Mouse (Mus musculus) bone marrow macrophage, adult 2 months (primary cell): ENCODE measurements around the gene Higd1c. TPM values are rescaled to one million over a fixed set of nuclear protein-coding genes. Genes with fewer than 3 reads are reported as not detected.
"Not testable (repeated sequence)": the region's sequence is repeated elsewhere in the genome, so short reads cannot be mapped to it uniquely, and the experiment has no call there.

Source experiments
- H3K27ac ChIP-seq: 2 replicates; pipeline ENCODE4 v1.5.1; 2012; ENCODE audit warnings: low read depth, low read length; ENCODE audit not compliant: insufficient read depth
- H3K4me1 ChIP-seq: 2 replicates; pipeline ENCODE4 v1.6.1; 2012; ENCODE audit warnings: low read length; ENCODE audit not compliant: control insufficient read depth, insufficient read depth
- H3K4me3 ChIP-seq: 2 replicates; pipeline ENCODE4 v1.5.1; 2012; ENCODE audit warnings: mild to moderate bottlenecking, low read length, moderate library complexity; ENCODE audit not compliant: insufficient read depth
- CTCF ChIP-seq: IDR thresholded peaks from 2 replicates; pipeline ENCODE4 v1.5.1; 2012; ENCODE audit warnings: low read depth, mild to moderate bottlenecking, low read length, moderate library complexity
- POLR2A ChIP-seq: IDR thresholded peaks from 2 replicates; pipeline ENCODE4 v1.6.1; 2012; ENCODE audit warnings: mild to moderate bottlenecking, low read depth, low read length, borderline replicate concordance
- polyA plus RNA-seq: library from polyadenylated mRNA; stranded (reverse); fragments of >200 nt; gene quantifications from 2 replicates; pipeline ENCODE4 v1.2.4, GENCODE M21; 2012; ENCODE audit not compliant: missing spikeins, insufficient read depth, insufficient read length

Higd1c gene
- polyA plus RNA-seq, 1 experiment, result not detected

- Histone ChIP-seq H3K4me1 (peaks cover 3% of the 10 kb centered on the region), H3K4me3 (no peak within 1 kb of the TSS), H3K27ac (no peak within 1 kb of the TSS)
- TF ChIP-seq POLR2A (no peak), CTCF (no peak)
These were observed 29.7 kb upstream of the Higd1c start, which contains the start of gene Mettl7a3 for GRCm38 (mm10) chr15:100334629-100335028. Gene Mettl7a3, plus strand, starts transcription at chr15:100334929.

- H3K4me3 ChIP-seq, H3K4me1 ChIP-seq, H3K27ac ChIP-seq: not testable (repeated sequence)
These were observed 27.0 kb upstream of the Higd1c start for GRCm38 (mm10) chr15:100337328-100337727.

- not testable (repeated sequence) for H3K27ac ChIP-seq, H3K4me1 ChIP-seq, H3K4me3 ChIP-seq
These were observed 26.5 kb upstream of the Higd1c start for GRCm38 (mm10) chr15:100337847-100338246.

GRCm38 (mm10) chr15:100341314-100341980 is 22.9 kb upstream of the Higd1c start:
- H3K27ac ChIP-seq, H3K4me3 ChIP-seq, H3K4me1 ChIP-seq: not testable (repeated sequence)

- Histone ChIP-seq H3K4me1 (peaks cover 7% of the 10 kb centered on the region), H3K4me3 (no peak overlapping the region), H3K27ac (no peak overlapping the region)
- TF ChIP-seq POLR2A (no peak), CTCF (no peak)
These were observed 18.9 kb upstream of the Higd1c start for GRCm38 (mm10) chr15:100345484-100345883.

- TF ChIP-seq CTCF, result no peak
- TF ChIP-seq POLR2A, result no peak
- H3K4me1 ChIP-seq, result peaks cover 7% of the 10 kb centered on the region
- H3K27ac ChIP-seq, result no peak overlapping the region
- H3K4me3 ChIP-seq, result no peak overlapping the region
These were observed 17.6 kb upstream of the Higd1c start for GRCm38 (mm10) chr15:100346761-100347160.

- Histone ChIP-seq H3K4me1 (peaks cover 7% of the 10 kb centered on the region), H3K27ac (no peak overlapping the region), H3K4me3 (no peak overlapping the region)
- TF ChIP-seq POLR2A (no peak), CTCF (no peak)
These were observed 14.8 kb upstream of the Higd1c start for GRCm38 (mm10) chr15:100349496-100349895.

GRCm38 (mm10) chr15:100351501-100352060 is 12.8 kb upstream of the Higd1c start:
- peaks cover 7% of the 10 kb centered on the region for H3K4me1 ChIP-seq
- no peak for TF ChIP-seq POLR2A
- TF ChIP-seq CTCF, result no peak
- H3K4me3 ChIP-seq, result no peak overlapping the region
- H3K27ac ChIP-seq, result no peak overlapping the region

GRCm38 (mm10) chr15:100352711-100353250 is 11.6 kb upstream of the Higd1c start, which contains the start of the genes Methig1 and Mettl7a2:
Gene Methig1, plus strand, starts transcription at chr15:100353149.
Gene Mettl7a2, plus strand, starts transcription at chr15:100353200.
- H3K4me3 ChIP-seq, result no peak within 1 kb of the TSS
- H3K27ac ChIP-seq, result no peak within 1 kb of the TSS
- peaks cover 7% of the 10 kb centered on the region for H3K4me1 ChIP-seq
- TF ChIP-seq CTCF (no peak), POLR2A (no peak)

- H3K4me1 ChIP-seq, H3K27ac ChIP-seq, H3K4me3 ChIP-seq: not testable (repeated sequence)
These were observed 10.9 kb upstream of the Higd1c start for GRCm38 (mm10) chr15:100353399-100353798.

- H3K27ac ChIP-seq, result no peak overlapping the region
- H3K4me1 ChIP-seq, result no peaks in the 10 kb centered on the region
- H3K4me3 ChIP-seq, result no peak overlapping the region
- TF ChIP-seq CTCF, result no peak
- TF ChIP-seq POLR2A, result no peak
These were observed 8.5 kb upstream of the Higd1c start for GRCm38 (mm10) chr15:100355876-100356275.

- not testable (repeated sequence) for H3K4me1 ChIP-seq, H3K4me3 ChIP-seq, H3K27ac ChIP-seq
These were observed 1.6 kb downstream of the Higd1c start for GRCm38 (mm10) chr15:100365967-100366366.
